Mouse (Mus musculus) neural tube, embryonic 10.5 days (tissue): ENCODE results near the gene Cgas.
A peak's percentile ranks its signal among the peaks of the same experiment; 100 is the strongest.

Experiments used
- DNase-seq: peaks from one replicate; pipeline ENCODE4 v3.0.0-alpha.2; 2017; ENCODE audit warnings: low spot score; ENCODE audit errors: extremely low spot score

Gene Cgas

GRCm38 (mm10) chr9:78463337-78463736, 20.3 kb upstream of the Cgas start:
- DNase-seq, result no peak

DNA sequence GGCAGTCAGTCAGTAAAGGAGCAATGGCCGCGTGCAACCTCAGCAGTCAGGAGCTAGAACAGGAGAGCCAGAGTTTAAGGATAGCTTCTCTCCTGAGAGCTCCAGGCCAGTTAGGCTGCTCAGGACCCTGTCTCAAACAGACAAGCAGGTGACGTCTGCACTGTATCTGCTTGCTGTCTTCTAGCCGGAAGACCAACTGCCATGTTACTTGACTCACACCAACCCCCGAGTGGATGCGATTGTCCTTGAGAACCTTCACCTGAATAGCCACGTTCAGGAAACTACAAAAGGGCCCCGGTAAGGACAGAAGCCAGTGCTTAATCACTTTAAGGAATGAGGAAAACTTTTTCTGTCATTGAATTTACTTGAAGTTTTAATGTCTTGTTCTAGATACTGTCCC, 14.0 kb upstream of the Cgas start:
- no peak for DNase-seq

DNA sequence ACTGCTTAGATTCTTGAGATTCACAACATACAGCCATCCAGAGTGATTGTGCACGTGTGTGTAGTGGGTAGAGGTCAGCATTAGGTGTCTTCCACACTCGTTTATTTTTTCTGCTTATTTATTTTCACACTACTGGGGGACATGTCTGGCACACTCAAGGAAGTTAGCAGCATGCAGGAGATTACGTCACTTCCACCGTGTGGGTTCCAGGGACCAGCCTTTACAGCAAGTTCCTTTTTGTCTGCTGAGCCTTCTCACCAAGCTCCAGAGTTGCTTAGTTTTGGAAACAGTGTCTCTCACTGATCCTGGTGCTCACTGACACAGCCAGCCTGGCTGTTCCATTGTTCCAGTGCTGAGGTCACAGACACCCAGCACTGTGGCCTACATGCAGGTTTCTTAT, 8.3 kb upstream of the Cgas start:
- no peak for DNase-seq

GRCm38 (mm10) chr9:78450404-78450803, 7.4 kb upstream of the Cgas start:
- no peak for DNase-seq

GRCm38 (mm10) chr9:78447973-78448873, 5.2 kb upstream of the Cgas start, which contains the start of the genes Mto1 and Gm17324:
Mto1 (plus strand) TSS chr9:78448208.
Gm17324 (minus strand) TSS chr9:78448786.
- peak; percentile 93 for DNase-seq

- DNase-seq, result peak; percentile 20
These were observed 4.6 kb upstream of the Cgas start for GRCm38 (mm10) chr9:78447606-78447972.

DNA sequence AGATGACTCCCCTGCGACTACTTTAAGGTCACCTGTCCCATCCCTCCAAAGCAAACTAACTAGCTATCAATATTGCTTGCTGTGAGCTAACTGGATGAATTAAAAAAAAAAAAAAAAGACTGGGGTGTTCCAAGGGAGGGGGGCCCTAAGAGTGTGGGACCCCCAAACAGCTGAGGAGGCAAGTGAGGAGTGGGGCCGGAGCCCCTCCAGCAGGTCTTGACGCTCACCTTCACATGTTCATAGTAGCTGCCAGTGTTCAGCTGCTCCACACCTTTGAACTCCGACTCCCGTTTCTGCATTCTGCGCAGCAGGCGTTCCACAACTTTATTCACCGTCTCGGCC, 829 bp downstream of the Cgas start:
- no peak for DNase-seq

DNA sequence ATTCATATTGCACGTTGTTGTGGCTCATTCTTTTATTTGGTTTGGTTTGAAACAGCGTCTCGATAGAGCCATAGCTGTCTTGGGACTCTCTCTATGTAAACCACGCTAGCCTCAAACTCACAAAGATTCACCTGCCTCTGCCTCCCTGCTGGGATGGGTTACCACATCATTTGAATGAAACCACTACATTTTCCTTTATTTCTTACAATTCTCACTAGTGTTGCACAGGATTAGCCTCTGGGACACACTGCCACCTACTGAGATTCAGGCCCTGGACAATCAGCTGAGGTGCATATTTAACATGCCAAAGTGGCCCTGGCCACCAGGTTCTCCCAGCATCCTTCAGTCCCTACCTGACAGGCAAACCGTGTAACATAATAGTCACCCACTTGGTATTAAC, 3.6 kb downstream of the Cgas start:
- no peak for DNase-seq

GRCm38 (mm10) chr9:78432471-78432870, 10.6 kb downstream of the Cgas start:
- no peak for DNase-seq

DNA sequence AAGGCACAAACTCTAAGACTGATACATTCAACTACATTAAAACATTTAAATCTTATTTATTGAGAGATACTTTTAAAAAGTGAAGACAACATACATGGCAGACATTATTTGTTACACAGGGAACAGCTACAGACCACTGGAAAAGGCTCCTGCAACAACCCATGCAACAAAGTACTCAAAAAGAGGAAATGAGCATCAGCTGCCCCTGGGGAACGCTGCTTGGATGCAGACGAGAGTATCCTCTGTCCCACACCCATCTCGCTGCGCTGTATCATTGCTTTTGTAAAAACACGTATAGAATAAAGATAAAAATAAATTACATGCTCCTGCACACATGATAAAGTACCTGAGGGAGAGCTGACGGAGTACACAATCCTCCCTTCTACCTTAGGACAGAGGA, 12.6 kb downstream of the Cgas start:
- DNase-seq, result no peak

DNA sequence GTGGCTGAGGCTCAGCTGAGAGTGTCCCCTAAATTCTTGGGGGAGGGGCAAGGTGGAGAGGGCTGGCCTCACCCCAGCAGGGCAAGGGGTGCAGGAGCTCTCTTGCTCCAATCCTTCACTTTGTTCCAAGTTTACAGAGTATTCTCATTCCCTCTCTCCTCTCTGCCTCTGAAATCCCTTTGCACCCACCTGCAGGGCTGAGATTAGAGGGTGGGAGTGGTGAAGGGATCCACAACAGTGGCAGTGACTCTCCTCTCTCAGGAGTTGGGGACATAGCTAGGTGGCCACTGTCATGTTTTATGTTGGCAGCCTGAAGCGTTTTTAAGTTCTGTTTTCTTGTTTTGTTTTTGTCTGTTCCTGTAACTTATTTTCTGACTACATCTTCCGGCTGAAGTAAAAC, 13.5 kb downstream of the Cgas start:
- DNase-seq, result no peak

- no peak for DNase-seq
These were observed 14.1 kb downstream of the Cgas start for GRCm38 (mm10) chr9:78428870-78429432.

DNA sequence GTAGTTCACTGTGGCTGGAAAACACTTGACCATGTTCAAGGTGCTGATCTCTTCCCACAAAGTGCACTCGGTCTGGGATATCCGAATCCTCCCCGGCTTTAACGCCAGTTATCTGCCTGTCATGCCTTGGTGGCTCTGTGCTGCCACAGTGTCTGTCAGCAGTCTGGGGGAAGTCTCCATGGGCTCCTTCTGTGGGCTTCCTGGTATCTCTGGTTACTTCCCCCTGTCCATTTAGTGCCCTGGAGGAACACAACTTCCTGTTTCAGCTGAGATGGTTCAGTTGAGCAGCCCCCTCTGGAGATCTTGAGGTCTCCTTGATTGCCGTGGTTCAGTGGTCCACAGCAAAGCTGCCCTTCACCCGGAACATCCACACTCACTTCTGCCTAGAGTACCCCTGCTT, 14.9 kb downstream of the Cgas start:
- DNase-seq, result no peak

- peak; percentile 21 for DNase-seq
These were observed 15.7 kb downstream of the Cgas start for GRCm38 (mm10) chr9:78427362-78427781.

GRCm38 (mm10) chr9:78401596-78401995, 41.4 kb downstream of the Cgas start:
- DNase-seq, result no peak

DNA sequence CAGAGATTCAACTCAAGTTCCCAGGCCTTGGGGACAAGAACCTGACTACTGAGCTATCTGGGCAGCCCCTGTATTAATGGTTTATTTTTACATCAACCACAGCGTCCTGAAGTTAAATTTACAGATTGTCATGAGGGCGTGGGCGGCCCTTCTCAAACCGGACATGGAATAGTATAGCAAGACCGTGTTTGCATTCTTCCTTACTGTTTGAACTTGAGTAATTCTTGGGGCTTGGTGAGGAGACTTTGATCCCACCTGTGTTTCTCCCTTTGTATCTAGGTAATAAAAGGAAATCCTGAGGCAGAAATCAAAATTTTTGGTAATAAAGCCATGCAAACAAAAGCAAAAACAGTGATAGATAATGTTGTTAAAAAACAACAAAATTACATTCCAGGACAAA, 42.5 kb downstream of the Cgas start:
- no peak for DNase-seq

DNA sequence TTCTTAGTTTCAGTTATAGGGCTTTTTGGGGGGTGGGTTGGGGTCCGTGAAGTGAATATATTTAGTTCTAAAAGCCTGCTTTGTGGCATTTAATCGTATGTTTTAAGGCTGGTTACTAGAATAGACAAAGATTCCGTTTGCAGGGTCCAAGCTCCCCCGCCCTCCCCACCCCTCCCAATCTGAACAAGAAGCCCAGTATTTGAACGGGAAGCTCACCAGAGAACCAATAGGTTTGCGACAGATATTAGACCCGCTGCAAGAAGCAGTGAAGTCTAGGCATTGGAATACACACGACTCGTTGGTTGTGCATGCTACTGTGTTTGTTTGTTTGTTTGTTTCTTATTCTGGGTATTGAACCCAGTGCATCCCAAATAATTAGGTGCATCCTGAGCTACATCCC, 46.5 kb downstream of the Cgas start:
- DNase-seq, result no peak

- peak; percentile 77 for DNase-seq
These were observed 47.2 kb downstream of the Cgas start, which contains the start of gene Ddx43 for GRCm38 (mm10) chr9:78395630-78396351. Ddx43 (plus strand) TSS chr9:78395777.

- DNase-seq, result no peak
These were observed 47.8 kb downstream of the Cgas start for GRCm38 (mm10) chr9:78395244-78395629.

DNA sequence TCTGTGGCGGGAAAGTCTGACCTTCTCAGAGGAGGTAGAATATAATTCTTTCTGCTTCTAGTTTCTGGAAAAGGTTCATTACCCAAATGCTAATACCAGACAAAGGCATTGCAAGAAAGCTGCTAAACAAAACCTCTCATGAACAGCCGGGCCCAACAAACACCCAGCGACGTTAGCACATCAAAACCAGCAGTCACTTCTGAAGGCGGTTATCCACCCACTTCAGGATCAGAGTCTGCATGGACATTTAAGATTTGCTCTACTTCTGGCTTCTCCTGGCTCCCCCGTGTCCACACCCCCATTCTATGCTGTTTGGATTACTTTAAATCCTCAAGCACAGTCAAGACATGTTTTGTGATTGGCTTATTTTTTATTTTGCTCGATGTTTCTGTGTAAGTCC, 48.4 kb downstream of the Cgas start:
- DNase-seq, result no peak

DNA sequence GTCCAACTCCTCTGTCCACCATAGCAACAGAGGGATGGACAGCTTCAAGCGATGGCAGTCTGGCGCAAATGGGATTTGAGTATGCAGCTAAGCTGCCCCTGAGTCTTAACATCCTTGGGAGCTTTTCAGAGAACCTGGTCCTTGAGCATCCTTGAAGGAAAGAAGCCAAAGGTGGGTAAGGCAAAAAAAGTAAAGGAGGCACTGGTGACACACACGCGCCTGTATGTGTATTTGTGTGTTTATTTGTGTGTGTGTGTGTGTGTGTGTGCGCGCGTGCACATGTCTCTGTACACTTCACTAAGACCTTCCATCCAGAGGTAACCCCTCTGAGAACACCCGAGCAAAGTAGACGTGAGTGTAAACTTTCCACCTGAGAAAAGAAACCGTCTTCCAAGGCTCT, 49.3 kb downstream of the Cgas start:
- DNase-seq, result no peak

- DNase-seq, result no peak
These were observed 53.1 kb downstream of the Cgas start for GRCm38 (mm10) chr9:78389981-78390380.
